Mouse (Mus musculus) central nervous system, embryonic 18 days (tissue): ENCODE data around the gene Mettl6. TPM values are rescaled to one million over a fixed set of nuclear protein-coding genes. Genes with fewer than 3 reads are reported as not detected.

Source experiments
- polyA plus RNA-seq: library from polyadenylated mRNA; depleted of rRNA; stranded (reverse); fragments of >200 nt; gene quantifications from 2 replicates; pipeline ENCODE4 v1.2.3, GENCODE M21; 2012; rRNA removed

The Mettl6 gene
- 18.2 and 20.4 TPM in 2 replicates for polyA plus RNA-seq

DNA sequence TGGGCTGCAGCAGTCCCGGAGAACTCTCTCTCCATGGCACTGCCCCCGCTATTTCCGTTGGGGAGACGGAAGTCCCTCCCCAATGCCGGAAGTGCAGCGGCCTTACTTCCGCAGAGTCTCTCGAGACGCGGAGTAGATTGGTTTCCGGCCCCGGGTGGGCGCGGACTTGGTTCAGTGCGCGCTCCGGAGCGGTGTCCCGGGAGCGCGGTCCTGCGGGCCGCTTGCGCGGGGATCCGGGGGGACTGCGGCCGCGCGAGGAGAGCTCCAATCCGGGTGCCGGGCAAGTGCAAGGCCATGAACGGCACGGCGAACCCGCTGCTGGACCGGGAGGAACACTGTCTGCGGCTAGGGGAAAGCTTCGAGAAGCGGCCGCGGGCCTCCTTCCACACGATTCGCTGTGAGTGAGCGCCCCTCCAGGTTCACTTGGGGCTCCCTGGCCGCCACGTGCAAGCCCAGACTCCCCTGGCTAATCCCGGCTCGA is at the start of gene Mettl6:
Gene Mettl6 (minus strand): TSS at position 66 of the 481 bp plus-strand sequence.

DNA sequence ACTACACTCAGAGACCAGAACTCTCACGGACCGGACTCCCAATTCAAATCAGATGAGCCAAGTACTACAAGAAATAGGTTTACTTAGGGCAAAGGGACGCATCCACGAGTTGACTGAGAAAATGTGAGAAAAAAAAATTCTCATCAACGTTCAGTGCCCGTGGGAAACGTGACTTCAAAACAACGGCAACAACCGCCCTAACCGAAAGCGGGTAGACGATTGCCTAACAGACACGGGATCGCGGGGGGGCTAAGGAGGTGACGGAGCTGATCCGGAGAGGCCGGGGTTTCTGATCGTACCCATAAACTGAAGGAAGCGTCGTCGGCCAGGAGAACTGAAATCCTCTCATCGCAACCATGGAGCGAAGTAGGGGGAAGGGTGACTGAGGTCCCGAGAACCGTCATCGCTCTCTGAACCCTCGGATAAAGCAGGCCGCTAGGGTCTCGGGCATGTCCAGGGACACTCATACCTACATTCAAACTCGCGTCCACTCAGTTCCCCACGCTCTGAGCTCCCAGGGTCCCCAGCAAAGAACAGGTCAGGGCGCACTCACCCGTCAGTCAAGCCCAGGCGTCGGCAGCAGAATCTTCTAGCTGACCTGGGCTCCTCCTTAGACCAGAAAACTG is 378 bp downstream of the Mettl6 start, which contains the start of gene Eaf1:
Gene Eaf1 (plus strand): TSS at position 51 of the 626 bp plus-strand sequence.

DNA sequence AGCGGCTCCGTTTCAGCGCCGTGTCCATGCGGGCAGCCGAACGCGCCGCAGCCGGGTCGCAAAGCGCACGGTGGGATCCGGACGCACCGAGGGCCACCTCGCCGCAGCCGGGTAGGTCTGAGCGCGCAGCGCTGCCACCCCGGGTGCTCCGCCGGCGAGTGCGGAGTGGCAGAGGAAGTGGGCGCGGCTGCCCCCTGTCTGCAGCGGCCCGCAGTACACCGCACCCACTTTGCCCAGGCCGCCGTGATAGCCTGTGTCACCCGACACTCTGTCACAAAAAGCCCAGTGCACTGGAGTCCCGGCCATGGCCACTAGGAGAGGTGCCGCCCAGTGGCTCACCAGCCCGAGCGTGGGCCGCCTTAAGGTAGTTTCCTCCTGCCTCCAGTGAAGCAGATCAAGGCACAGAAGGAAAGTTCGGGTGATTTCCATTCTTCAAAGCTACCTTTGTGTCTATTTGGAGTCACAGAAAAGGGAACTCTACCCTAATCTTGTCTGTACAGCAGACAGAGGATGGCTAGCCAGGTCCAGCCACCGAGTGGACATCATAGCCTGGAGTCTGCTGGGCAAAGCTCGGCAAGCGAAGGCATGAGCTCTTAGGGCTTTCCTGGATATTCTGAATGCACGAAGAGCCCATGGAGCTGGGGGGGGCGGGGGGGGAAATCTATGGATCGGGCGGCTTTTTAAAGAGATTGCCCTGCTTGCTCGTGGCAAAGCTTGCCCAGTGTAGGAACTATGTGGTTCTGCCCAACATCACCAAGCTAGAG is 58.7 kb downstream of the Mettl6 start, which contains the start of gene Sh3bp5:
Gene Sh3bp5 (minus strand): TSS at position 149 of the 764 bp plus-strand sequence.

Other genes starting within 250 kb of the Mettl6 start
- gene Phf7, start 243.7 kb downstream of the Mettl6 start, polyA plus RNA-seq = 6.0 and 6.6 TPM in 2 replicates
- gene Bap1, start 243.6 kb downstream of the Mettl6 start, polyA plus RNA-seq = 122 TPM in 2 replicates
- 4.3 and 4.4 TPM in 2 replicates for gene Dnah1, start 171.1 kb downstream of the Mettl6 start, polyA plus RNA-seq
- gene Capn7, start 158.4 kb downstream of the Mettl6 start, polyA plus RNA-seq = 72.0 and 79.6 TPM in 2 replicates
- gene Sh3bp5, start 59.0 kb downstream of the Mettl6 start, polyA plus RNA-seq = 169 and 181 TPM in 2 replicates
- 13.0 and 13.6 TPM in 2 replicates for gene Eaf1, start 641 bp downstream of the Mettl6 start, polyA plus RNA-seq
- gene Colq, start 96.3 kb upstream of the Mettl6 start, polyA plus RNA-seq = 0.06 and 0.35 TPM in 2 replicates
- gene Gm49387, start 145.8 kb upstream of the Mettl6 start, polyA plus RNA-seq = not detected in 2 replicates
- 19.8 and 20.5 TPM in 2 replicates for gene Btd, start 146.0 kb upstream of the Mettl6 start, polyA plus RNA-seq
- 7.3 and 9.7 TPM in 2 replicates for gene Hacl1, start 146.2 kb upstream of the Mettl6 start, polyA plus RNA-seq